Mouse (Mus musculus) cerebellum, postnatal 10 days (tissue): Measurements from ENCODE around the gene Rapgef3.
A peak's percentile ranks its signal among the peaks of the same experiment; 100 is the strongest.

Experiments
- DNase-seq, 2 experiments: peaks; one replicate each; pipeline ENCODE4 v3.0.0; 2021; ENCODE audit warnings: mixed read lengths in 2 of 2

The Rapgef3 gene

GRCm38 (mm10) chr15:97718535-97719155 is 49.1 kb downstream of the Rapgef3 start:
- peak in 1 of 2 experiments; percentile 22 for DNase-seq

- DNase-seq = peak; percentile 86
These were observed 49.8 kb downstream of the Rapgef3 start for GRCm38 (mm10) chr15:97717861-97718534.

- DNase-seq = no peak
These were observed 51.0 kb downstream of the Rapgef3 start for GRCm38 (mm10) chr15:97716782-97717181.

- no peak for DNase-seq
These were observed 52.0 kb downstream of the Rapgef3 start for GRCm38 (mm10) chr15:97715734-97716133.

GRCm38 (mm10) chr15:97715083-97715482 is 52.7 kb downstream of the Rapgef3 start:
- DNase-seq = no peak

GRCm38 (mm10) chr15:97712546-97712945 is 55.2 kb downstream of the Rapgef3 start:
- no peak for DNase-seq

GRCm38 (mm10) chr15:97710906-97711305 is 56.9 kb downstream of the Rapgef3 start:
- no peak for DNase-seq

- DNase-seq = peak; percentile 89 to 93
These were observed 62.3 kb downstream of the Rapgef3 start, which contains the start of gene Rpap3 for GRCm38 (mm10) chr15:97705211-97706050. Gene Rpap3, minus strand, starts transcription at chr15:97705825.

- DNase-seq = no peak
These were observed 71.2 kb downstream of the Rapgef3 start for GRCm38 (mm10) chr15:97696616-97697015.
